Mouse (Mus musculus) adrenal gland, adult 18-20 months (tissue): Measurements from ENCODE around the gene Adgrd1. TPM values are rescaled to one million over a fixed set of nuclear protein-coding genes. Genes with fewer than 3 reads are reported as not detected.

Experiments
- DNase-seq, 2 experiments: peaks; one replicate each; pipeline ENCODE4 v3.0.0; 2021 to 2022; ENCODE audit warnings: low spot score in 2 of 2
- long read RNA-seq, 2 experiments: library from polyadenylated mRNA; stranded (forward); transcript quantifications; one replicate each; pipeline ENCODE4 v2.0.0; 2021
- total RNA-seq, 2 experiments: library from RNA; stranded (reverse); gene quantifications; 1 replicate in 1 of 2; 2 replicates in 1 of 2; pipeline ENCODE4 v1.2.3; 2021

Gene Adgrd1
- 1 to 10 TPM; 3.2 to 7.8 TPM for total RNA-seq
- long read RNA-seq, experiment 1, full-length matches to known transcripts = 2 of 3 reads
- long read RNA-seq, experiment 1, partial matches to known transcripts = 1 of 3 reads
- long read RNA-seq, experiment 1, other reads (novel, unspliced or antisense) = 0 of 3 reads
- long read RNA-seq, experiment 2, partial matches to known transcripts = 1 of 1 reads
- long read RNA-seq, experiment 2, other reads (novel, unspliced or antisense) = 0 of 1 reads

DNA sequence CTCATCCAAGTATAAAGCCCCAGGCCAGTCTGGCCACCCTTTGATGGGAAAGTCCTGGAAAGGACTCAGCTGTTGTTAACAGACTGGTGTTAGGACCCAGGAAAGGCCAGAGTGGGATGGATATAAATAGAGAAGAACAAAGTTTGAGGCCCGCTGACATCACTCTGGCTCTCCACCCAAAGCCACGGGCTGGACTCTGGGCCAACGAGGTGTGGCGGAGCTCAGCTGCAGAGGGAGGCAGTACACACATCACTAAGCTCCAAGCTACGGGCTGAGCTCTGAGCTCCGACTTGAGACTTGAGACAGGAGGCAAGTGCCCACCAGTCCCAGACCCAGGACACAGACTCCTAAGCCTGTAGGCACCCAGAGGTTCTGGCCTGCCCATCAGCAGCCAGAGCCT lies at the start of gene Adgrd1:
Adgrd1 (plus strand) TSS at position 240 of the 400 bp plus-strand sequence.
- no peak for DNase-seq

DNA sequence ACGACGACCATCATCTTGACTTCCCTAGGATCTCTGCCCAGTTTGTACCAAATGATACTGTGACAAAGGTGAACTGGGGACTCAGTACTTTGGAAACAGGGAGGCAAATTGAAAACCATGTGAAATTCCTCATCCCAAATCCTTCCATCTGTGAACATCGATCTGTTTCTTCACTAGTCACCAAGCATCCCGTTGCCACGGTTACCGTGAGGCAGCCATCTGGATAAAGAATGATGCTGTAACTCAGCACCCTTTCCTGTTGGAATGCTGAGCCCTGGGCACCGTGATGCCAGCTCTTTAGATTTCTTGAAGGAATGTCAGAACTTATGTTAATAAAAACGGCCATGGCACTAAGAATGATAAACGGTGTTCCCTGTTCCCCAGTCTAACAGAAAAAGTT lies 47.2 kb upstream of the Adgrd1 start:
- no peak for DNase-seq

DNA sequence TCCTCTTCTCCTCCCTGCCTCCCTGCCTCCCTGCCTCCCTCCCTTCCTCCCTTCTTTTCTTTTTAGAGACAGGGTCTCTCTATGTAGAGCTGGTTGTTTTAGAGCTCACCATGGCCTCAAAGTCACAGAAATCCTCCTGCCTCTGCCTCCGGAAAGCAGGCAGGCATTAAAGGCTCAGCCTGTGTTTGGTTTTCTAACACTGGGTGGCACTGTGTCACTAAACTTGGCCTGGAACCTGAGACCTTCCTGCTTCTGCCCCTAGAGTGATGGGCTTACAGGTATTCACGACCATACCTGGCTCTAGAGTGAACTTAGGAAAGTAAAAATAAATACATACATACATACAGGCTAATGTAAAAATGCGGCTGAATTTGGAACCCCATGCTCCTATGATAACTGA lies 44.6 kb upstream of the Adgrd1 start:
- DNase-seq = no peak

DNA sequence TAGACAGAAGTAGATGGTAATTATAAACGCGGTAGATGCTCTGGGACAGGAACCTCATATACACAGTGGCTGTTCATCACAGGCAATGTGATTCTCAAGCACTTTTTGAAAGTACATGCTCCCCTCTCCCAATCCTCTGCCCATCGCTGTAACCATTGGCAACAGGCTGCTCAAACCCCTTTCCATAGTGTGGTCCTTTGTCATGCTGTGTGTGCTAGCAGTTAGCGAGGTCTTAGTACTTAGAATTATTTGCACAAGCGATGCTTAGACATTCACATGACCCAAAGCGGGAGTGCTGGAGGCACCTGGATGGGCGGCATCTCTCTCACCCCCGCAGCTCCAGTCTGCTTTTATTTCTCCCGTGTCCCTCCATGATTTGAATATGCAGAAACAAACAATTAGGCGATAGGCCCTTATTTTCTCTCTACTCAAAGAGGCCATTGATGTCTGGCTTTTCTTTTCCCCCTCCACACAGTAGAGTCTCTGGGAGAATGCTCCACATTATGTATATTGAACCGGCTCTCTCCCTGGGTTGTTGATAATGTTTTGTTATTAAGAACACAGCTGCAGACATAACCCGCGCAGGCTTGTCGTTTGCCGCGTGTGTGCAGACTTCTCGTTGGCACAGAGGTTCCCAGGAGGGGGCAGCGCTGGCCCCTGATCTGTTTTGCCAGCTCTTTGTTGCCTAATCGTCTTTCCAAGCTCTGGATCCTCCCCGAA lies 43.8 kb upstream of the Adgrd1 start:
- DNase-seq = no peak

DNA sequence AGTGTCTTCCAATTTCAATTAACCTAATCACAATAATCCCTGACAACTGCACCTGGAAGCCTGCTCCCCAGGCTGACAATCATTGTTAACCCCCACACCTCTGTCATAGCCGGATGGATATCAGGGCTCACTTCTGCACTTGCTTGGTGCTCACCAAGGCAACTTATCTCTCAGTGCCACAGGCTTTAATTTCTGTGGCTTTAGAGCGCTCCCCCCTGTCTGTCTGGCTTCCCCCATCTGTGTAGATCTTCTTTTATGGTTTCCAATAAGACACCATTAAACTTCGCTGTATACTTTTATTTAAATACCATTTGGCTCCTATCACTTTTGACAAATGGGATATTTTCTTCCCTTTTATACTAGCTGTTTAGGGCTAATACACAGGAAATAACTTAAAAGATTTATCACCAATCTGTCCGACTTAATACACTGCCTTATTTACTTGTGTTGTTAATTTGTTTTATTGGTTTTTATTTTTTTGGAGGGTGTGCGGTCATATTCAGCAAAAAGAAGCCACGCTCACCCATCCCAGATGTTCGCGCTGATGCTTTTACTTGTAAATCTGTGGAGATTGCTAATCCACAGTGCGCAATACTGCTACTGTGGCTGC lies 41.8 kb upstream of the Adgrd1 start:
- DNase-seq = no peak

DNA sequence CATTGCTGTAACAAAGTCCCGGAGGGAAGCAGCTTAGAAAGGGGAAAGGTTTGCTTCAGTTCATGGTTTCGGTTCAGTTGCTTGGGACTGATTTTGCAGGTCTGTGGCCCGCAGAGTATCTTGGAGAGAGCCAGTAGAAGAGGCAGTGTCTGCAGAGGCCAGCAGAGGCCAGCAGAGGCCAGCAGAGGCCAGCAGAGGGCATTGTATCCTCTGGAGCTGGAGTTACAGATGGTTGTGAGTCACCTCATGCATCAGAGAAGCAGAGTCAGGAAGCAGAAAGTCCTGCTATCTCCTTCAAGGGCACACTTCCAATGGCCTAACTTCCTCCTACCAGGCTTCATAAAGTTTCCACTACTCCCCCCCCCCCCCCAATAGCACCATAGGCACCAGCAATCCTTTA lies 37.4 kb upstream of the Adgrd1 start:
- no peak for DNase-seq

DNA sequence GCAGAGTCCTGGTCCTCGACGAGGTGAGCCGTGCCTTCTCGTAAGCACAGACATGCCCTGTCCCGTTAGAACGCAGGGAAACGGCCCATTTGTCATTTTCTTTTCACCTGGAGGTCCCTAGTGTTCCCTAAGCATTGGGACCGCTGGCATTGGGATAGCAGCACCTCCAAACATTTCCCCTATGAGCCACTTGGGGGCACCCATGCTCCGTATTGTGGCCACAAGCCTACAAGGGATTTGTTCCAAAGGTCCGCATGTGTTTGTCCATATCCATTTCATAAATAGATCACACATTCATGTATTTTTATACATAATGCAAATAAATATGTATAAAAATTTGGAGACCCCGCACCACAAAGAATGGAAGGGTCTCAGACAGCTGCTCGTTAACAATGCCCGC lies 35.0 kb upstream of the Adgrd1 start:
- DNase-seq = peak; percentile 42 to 48

DNA sequence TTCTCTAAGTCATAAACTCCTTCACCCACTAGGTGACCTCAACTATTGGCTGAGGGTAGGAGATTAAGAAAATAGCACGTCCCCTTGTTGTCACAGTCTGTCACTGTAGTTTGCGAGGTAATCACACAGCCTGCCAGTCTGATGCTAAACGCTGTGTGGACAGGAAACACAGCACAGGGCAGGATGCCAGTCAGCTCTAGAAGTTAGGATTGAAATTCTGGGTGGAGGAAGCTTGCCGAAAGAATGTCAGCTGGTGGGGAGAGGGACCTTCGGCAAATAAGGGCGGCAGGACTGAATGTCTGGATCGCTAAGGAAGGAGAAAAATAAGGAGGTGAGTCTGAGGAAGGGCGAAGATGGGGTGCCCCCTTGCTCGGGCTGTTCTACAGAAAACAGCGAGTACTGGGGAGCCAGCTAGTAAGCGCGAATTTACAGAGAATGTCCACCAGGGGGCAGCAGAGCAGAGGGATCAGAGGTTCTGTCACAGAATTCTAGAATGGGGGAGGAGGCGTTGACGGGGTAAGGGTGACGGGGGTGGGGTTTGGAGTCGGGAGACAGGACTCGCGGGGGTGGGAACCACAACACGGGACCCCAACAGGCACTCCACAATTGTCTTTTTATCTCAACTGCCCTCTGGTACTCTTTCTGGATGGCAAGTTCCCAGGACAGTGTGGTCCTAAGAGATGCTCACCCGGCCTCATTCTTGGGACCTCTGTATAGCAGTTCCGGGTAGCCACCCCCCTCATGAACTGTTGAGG lies 33.3 kb upstream of the Adgrd1 start:
- peak; percentile 77 to 78 for DNase-seq

DNA sequence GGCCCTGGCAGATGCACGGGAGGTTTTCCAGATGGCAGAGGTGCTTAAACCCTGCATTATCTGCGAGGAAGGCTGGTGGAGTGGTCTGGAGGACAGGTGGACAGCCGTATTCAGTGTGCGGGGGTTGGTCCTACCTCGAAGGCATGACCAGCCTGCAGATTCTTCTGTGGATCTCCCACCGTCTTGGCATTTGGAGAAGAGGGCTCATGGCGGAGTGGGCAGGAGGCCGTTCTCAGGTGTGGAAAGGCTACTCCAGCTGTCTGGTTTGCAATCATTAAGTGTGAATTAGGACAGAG lies 32.8 kb upstream of the Adgrd1 start:
- no peak for DNase-seq

DNA sequence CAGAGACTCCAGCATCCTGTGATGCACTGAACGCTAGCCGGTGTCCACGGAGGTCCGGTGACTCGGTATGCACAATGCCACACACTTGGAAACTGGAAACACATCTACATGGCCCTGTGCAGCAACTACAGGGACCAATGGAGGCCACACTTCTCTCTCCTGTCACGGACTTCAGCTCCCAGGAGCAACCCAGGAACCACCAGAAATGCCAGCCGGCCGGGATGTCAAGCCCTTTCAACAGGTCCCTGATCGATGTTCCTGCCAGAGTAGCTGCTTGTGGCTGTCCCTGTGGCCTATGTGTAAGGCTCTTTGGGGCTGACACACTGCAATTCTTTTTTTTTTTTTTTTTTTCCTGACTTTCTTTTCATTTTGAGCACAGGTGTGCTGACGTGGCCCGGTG lies 32.4 kb upstream of the Adgrd1 start:
- no peak for DNase-seq

DNA sequence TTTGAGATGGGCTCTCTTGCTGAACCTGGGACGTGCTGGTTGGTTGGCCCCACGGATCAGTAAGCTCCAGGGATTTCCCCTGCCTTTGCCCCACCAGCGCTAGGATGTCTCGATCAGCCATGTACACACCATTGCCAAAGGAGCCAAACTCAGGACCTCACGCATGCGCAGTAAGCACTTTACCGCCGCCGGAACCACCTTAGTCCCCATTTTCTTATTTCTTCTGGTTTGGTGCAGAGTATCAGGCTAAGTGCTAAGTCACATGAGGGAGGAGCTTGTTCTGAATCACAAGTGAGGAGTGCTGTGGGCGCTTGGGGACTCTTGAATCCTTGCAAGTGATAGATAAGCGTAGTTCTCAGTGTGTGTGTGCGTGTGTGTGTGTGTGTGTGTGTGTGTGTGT lies 31.2 kb upstream of the Adgrd1 start:
- DNase-seq = no peak

DNA sequence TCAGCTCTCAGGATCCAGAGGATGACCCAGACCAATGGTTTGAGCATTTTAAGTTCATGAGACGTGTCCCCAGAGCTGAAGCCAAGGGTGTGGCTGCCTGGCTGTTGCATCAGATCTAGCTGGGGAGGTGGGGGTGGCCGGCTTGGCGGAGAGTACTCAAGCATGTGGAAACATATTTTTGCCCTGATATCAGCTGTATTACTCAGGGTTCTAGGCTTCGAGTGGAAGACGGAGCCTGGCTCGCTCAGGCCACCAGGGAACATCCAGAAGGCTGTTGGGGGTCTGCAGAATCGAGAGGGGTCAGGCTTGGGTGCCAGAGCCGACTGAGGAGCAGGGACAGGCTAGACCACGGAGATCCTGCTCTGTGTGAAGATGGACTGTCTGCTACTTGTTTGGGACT lies 30.6 kb upstream of the Adgrd1 start:
- DNase-seq = peak in 1 of 2 experiments; percentile 29

DNA sequence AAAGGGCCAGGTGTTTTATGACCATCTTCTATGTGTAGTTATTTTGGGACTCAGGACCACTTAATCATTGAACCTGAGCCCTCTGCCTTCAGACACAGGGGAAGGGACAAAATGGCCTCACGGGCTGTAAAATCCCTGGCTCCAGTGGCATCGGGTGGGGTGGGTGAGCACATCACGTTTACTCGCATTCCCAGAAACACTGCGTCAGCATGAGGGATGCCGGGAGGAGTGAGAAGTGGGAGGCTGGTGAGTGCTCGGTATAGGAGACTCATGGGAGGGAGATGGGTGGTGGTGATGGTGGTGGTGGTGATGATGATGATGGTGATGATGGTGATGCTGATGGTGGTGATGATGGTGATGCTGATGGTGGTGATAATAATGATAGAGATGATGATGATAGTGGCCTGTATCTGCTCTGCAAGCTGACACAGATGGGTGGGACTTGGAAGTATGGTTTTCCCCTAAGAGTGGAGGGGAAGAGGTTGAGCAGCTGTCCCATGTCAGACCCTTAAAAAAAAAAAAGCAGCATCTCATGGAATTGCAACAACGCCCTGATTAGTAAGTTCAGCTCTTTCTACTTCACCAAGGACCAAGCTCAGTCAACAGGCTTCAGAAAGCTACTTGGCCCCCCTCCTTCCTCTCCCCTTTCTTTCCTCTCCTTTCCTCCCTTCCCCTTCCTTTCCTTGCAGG lies 29.9 kb upstream of the Adgrd1 start:
- DNase-seq = no peak

DNA sequence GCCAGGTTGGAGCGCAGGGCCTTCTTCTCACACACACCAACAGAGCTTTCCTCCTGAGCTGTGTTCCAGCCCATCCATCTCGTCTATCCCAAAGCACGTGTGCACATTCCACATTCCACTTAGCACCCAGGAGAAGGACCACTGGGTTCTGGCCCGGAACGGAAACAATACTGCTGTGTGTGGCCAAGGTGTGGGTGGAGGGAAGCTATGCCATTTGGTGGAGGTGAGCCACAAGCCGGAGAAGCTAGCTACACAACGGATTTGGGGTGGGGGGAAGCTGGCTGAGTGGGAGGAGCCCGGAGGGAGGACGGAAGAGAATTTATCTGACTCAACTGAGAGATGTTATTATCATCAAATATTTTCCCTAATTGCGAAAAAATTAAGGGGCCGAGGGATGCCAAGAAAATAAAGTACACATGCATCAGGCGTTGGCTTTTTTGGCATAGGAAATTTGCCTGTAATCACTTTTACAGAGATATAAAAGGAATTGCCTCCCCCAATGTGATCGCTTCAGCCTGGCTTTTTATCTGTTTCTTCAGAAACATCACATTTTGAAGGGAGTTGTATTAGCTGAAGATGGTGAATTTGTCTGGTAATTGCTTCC lies 29.2 kb upstream of the Adgrd1 start:
- no peak for DNase-seq

DNA sequence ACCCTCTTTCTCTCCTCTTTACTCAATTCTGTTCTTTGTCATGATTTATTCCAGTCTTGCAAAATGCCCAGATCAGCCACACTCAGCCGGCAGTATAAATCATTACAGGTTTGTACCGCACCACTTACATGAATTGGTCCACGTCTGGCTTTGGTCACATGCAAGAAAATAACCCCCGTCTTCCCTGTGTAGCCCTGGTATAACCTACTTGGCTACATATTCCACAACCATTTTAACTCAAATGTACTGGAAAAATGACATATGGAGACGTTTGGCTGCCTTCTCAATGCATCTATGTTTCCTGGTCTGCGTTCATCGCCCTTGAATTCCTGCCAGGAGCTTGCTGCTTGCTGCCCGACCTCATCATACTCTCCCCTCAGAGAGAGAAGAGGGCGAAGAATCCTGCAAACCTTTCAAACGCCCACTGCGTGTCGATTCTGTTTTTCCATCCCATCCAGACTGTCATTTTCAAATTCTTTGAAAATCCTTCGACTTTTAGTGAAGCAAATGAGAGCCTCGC lies 24.7 kb upstream of the Adgrd1 start:
- DNase-seq = peak in 1 of 2 experiments; percentile 18

DNA sequence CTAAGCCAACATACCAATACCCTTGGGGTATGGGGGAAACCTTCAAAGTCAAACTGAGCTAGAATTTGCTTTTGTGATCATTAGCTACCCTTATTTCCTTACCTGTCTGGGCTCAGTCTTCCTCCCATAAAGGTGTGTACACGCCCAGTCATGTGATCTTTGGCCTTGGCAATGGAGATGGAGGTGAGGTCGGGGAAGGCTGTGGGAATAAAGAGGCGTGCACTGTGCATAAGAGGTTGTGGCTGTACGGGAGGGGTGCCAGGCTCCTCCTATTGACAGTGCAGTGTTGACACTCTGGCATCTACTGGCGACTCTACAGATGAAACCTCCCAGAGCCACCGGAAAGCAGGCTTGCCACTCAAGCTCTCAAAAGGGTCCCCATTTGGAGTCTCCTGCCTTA lies 23.1 kb upstream of the Adgrd1 start:
- no peak for DNase-seq

DNA sequence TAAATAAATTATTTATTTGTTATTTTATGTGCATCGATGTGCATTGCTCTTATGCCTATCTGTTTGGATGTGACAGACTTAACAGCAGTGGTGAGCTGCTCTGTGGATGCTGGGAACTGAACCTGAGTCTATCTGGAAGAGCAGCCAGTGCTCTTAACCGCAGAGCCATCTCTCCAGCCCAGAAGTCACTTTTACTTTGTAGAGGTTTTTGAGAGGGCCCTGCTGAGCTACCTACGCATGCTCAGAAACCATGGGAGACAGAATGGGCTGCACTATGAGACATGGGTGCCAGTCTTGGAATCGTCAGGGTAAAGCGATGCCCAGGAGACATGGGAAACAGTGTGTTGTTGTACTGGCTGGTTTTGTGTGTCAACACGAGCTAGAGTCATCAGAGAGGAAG lies 20.5 kb upstream of the Adgrd1 start:
- DNase-seq = no peak

DNA sequence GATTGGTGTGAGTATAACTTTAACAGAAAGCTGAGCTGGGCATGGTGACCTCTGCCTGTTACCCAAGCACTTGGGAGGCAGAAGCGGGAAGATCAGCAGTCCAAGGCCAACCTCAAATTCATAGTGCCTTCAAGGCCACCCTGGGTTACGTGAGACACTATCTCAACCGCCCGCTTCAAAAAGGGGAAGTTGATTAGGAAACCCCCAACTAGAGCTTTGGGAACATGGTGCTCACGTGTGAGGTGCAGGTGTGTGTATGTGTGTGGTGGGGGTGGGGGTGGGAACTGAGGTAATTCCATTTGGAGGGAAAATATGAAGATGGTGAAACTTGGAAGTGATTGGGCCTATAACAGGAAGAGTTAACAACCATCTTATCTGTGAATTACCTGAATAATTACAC lies 19.3 kb upstream of the Adgrd1 start:
- DNase-seq = no peak

DNA sequence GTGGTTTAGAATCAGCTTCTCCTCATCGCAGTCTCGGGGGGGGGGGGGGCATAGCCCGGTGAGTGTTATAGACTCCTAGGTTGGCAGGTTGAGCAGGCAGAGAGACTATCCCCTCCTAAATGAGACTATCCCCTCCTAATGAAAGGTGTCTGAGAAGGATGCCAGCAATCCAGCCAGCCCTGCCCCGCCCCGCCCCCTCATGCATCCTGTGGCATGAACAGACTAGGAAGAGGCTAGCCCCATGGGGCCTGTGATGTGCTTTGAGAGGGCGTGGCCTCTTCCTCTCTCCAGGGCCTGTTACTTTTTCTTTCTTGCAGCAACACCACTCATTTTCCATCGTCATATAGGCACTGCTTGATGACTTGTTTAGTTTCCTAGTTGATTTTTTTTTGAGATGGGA lies 15.0 kb upstream of the Adgrd1 start:
- no peak for DNase-seq

DNA sequence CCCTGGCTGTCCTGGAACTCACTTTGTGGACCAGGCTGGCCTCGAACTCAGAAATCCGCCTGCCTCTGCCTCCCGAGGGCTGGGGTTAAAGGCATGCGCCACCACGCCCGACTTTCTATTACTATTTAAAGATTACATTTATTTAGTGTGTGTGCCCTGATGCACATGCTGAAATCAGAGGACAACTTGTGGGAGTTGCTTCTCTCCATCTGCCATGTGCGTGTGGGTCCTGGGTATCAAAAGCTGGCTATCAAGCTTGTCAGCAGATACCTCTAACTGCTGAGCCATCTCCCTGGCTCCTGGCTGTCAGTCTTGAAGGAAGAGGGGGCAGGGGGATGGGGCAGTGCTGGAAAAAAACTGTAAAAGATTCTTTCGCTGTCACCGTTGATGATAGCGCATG lies 11.4 kb upstream of the Adgrd1 start:
- DNase-seq = no peak
